ENCODE assay signal across 14 mouse cellular contexts in the genomic region with DNA sequence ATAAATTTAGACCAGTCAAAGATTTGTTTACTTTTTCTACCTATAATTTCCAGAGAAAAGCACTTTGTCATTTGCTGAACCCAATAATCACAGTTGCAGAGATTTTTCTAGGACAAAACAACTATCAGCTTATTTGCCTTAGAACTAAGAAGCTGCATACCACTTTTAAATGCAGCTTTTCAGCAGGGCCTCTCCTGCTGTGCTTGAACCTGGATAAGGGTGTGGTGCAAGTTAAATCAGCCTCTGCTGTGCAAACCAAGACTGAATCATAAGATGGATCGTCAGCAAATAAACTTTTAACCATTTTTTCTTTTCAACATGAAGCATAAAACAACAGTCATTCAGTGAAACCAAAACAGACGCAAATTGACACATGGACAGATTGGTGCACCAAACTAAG.
A peak's percentile ranks its signal among the peaks of the same experiment; 100 is the strongest.
DNase-seq lines count a peak whose midpoint lies in the region.
"Had no signal": no experiment of that assay in that cellular context is flagged by ENCODE, and none has a peak within 500 bp of the region (broad histone marks: within the 10 kb centered on the region; RNA-seq: fewer than 3 reads in every experiment).

No protein-coding gene starts in this region.

- DNase-seq in ES-CJ7 (ENCODE audit: low read depth, low spot score) (peak; percentile 65), R1 (ENCODE audit: low read depth, low spot score) (peak; percentile 69)
- no peak for DNase-seq in thymus, postnatal 10 days (ENCODE audit: low spot score in 2 of 2)
- no peak for DNase-seq in right cerebral cortex, postnatal 10 days (ENCODE audit: low spot score in 2 of 2)
- DNase-seq in layer of hippocampus, adult 9-10 months (ENCODE audit: low spot score): no peak
- DNase-seq: adrenal gland, adult 8-10 months; adrenal gland, postnatal 14 days; adrenal gland, postnatal 36 days; cerebellum, adult 11-12 months; cerebellum, adult 2 months; cerebellum, adult 9-10 months; cerebellum, postnatal 10 days; cerebellum, postnatal 25 days; forebrain, postnatal 0 days had no signal

Comparison
In these comparisons a context has a peak if more than half of its experiments do, and no peak if none do; other contexts are left out.
1. DNase-seq: peak in ES-CJ7 (single experiment) and R1 (single experiment); none in thymus, postnatal 10 days (0 of 2), right cerebral cortex, postnatal 10 days (0 of 2) and layer of hippocampus, adult 9-10 months (single experiment).